Mouse (Mus musculus) midbrain, postnatal 0 days (tissue): ENCODE measurements around the gene Rpl18. TPM values are rescaled to one million over a fixed set of nuclear protein-coding genes. Genes with fewer than 3 reads are reported as not detected.

ENCODE experiments used
- ATAC-seq: fragments of 200-750 bp; cut with Nextera tagmentation; 2 replicates; pipeline ENCODE4 v1.8.0; 2017; ENCODE audit warnings: moderate number of reproducible peaks, mild to moderate bottlenecking, moderate TSS enrichment, moderate library complexity; ENCODE audit not compliant: low FRiP score
- DNase-seq: peaks from one replicate; pipeline ENCODE4 v3.0.0-alpha.2; 2015; ENCODE audit warnings: low spot score
- H3K27ac ChIP-seq: fragments of 300-500 bp; sonication (generic); 2 replicates; pipeline ENCODE4 v1.5.1; 2014; ENCODE audit warnings: low read depth, mild to moderate bottlenecking, low read length, mixed read lengths
- H3K27me3 ChIP-seq: fragments of 300-500 bp; sonication (generic); 2 replicates; pipeline ENCODE4 v1.6.1; 2014; ENCODE audit warnings: low read length, control low read depth, mixed read lengths; ENCODE audit not compliant: insufficient read depth
- H3K36me3 ChIP-seq: fragments of 300-500 bp; sonication (generic); 2 replicates; pipeline ENCODE4 v1.6.1; 2014; ENCODE audit warnings: low read length, control low read depth, mixed read lengths; ENCODE audit not compliant: insufficient read depth
- H3K4me1 ChIP-seq: fragments of 300-500 bp; sonication (generic); 2 replicates; pipeline ENCODE4 v1.6.1; 2014; ENCODE audit warnings: mild to moderate bottlenecking, control low read depth, antibody characterized with exemption, low read length, mixed read lengths; ENCODE audit not compliant: insufficient read depth
- H3K4me2 ChIP-seq: fragments of 300-500 bp; sonication (generic); 2 replicates; pipeline ENCODE4 v1.6.1; 2014; ENCODE audit warnings: low read depth, mild to moderate bottlenecking, low read length, mixed read lengths; ENCODE audit not compliant: poor library complexity, severe bottlenecking
- H3K4me3 ChIP-seq: fragments of 300-500 bp; sonication (generic); 2 replicates; pipeline ENCODE4 v1.5.1; 2014; ENCODE audit warnings: low read depth, mild to moderate bottlenecking, low read length, moderate library complexity
- H3K9ac ChIP-seq: fragments of 300-500 bp; sonication (generic); replicated peaks from 2 replicates; pipeline ENCODE4 v1.6.1; 2014; ENCODE audit warnings: mild to moderate bottlenecking, low read length, moderate library complexity, mixed read lengths; ENCODE audit not compliant: poor library complexity, severe bottlenecking
- H3K9me3 ChIP-seq: fragments of 300-500 bp; sonication (generic); 2 replicates; pipeline ENCODE4 v1.6.1; 2016; ENCODE audit warnings: low read length, control low read depth
- CTCF ChIP-seq: IDR thresholded peaks from 2 replicates; pipeline ENCODE4 v1.5.1; 2016; ENCODE audit warnings: antibody characterized with exemption, mild to moderate bottlenecking
- WGBS: fragments of 180-500 bp; shearing (Covaris S2); extraction: QIAGEN DNeasy Blood & Tissue Kit; methylation state at CpG from one replicate; pipeline ENCODE4 v1.1.7; 2014; 5-methylcytosine and 5-hydroxymethylcytosine counted together
- polyA plus RNA-seq: library from polyadenylated mRNA; unstranded; fragments of >200 nt; fragmentation: Nextera tagmentation; extraction: Ambion mirVana; gene quantifications from 2 replicates; pipeline ENCODE4 v1.2.1, GENCODE M21; 2015
- total RNA-seq: library from RNA; depleted of rRNA; stranded (reverse); fragments of >200 nt; gene quantifications from 2 replicates; pipeline ENCODE4 v1.2.3, GENCODE M21; 2014

Gene Rpl18
- total and polyA plus RNA-seq, 2 experiments from 2014 or later: 473 to 989 TPM

GRCm38 (mm10) chr7:45705873-45706281 is 9.4 kb upstream of the Rpl18 start:
- no peak for TF ChIP-seq CTCF
- H3K4me3 ChIP-seq: peak overlapping the region; percentile 61
- H3K9me3 ChIP-seq: no peaks in the 10 kb centered on the region
- H3K4me2 ChIP-seq: peak overlapping the region; percentile 81
- peak overlapping the region; percentile 91; the same call in 1 of the 2 replicates for H3K27ac ChIP-seq
- 1% methylated on average over 7 of the region's 7 CpGs for WGBS
- no peaks in the 10 kb centered on the region for H3K27me3 ChIP-seq
- H3K4me1 ChIP-seq: peaks cover 33% of the 10 kb centered on the region
- DNase-seq (no peak), ATAC-seq (no peak)
- peaks cover 7% of the 10 kb centered on the region for H3K36me3 ChIP-seq
- peak overlapping the region; percentile 71 for H3K9ac ChIP-seq

GRCm38 (mm10) chr7:45706721-45707241 is 8.5 kb upstream of the Rpl18 start:
- H3K4me3 ChIP-seq: peak overlapping the region; percentile 61
- peak overlapping the region; percentile 71 for H3K9ac ChIP-seq
- peaks cover 30% of the 10 kb centered on the region for H3K4me1 ChIP-seq
- peaks cover 16% of the 10 kb centered on the region for H3K36me3 ChIP-seq
- ATAC-seq: no peak
- peak overlapping the region; percentile 81 for H3K4me2 ChIP-seq
- no peaks in the 10 kb centered on the region for H3K9me3 ChIP-seq
- no peak; the same call in 1 of the 2 replicates for TF ChIP-seq CTCF
- 2% methylated on average over 19 of the region's 45 CpGs for WGBS
- H3K27ac ChIP-seq: peak overlapping the region; percentile 65
- no peaks in the 10 kb centered on the region for H3K27me3 ChIP-seq
- peak; percentile 83 for DNase-seq

GRCm38 (mm10) chr7:45707375-45707967 is 7.8 kb upstream of the Rpl18 start:
- H3K27me3 ChIP-seq: no peaks in the 10 kb centered on the region
- peaks cover 23% of the 10 kb centered on the region for H3K36me3 ChIP-seq
- peak overlapping the region; percentile 65 for H3K27ac ChIP-seq
- H3K4me1 ChIP-seq: peaks cover 30% of the 10 kb centered on the region
- no peaks in the 10 kb centered on the region for H3K9me3 ChIP-seq
- 0 out of 2 replicates have a peak, but pooled peaks have one; percentile 5 for ATAC-seq
- H3K4me2 ChIP-seq: peak overlapping the region; percentile 81
- peak; percentile 91 for DNase-seq
- no peak for TF ChIP-seq CTCF
- 0 out of 2 replicates have a peak overlapping the region, but pooled peaks have one; percentile 8 for H3K9ac ChIP-seq
- peak overlapping the region; percentile 61 for H3K4me3 ChIP-seq
- WGBS: under 1% methylated on average over 27 of the region's 27 CpGs

- Histone ChIP-seq H3K27ac (peak overlapping the region; percentile 65; the same call in 1 of the 2 replicates), H3K9me3 (no peaks in the 10 kb centered on the region), H3K4me2 (peak overlapping the region; percentile 81), H3K4me1 (peaks cover 26% of the 10 kb centered on the region), H3K9ac (0 out of 2 replicates have a peak overlapping the region, but pooled peaks have one; percentile 8), H3K4me3 (peak overlapping the region; percentile 61; the same call in 1 of the 2 replicates), H3K36me3 (peaks cover 31% of the 10 kb centered on the region), H3K27me3 (no peaks in the 10 kb centered on the region)
- WGBS: 47% methylated on average over 13 of the region's 13 CpGs
- TF ChIP-seq CTCF: no peak
- ATAC-seq (no peak), DNase-seq (no peak)
Measured at GRCm38 (mm10) chr7:45708221-45708761, 7.0 kb upstream of the Rpl18 start.

- peaks cover 32% of the 10 kb centered on the region for H3K36me3 ChIP-seq
- DNase-seq (peak; percentile 76), ATAC-seq (0 out of 2 replicates have a peak, but pooled peaks have one; percentile 4)
- H3K9ac ChIP-seq: no peak overlapping the region
- H3K9me3 ChIP-seq: no peaks in the 10 kb centered on the region
- peak; percentile 25; the same call in 1 of the 2 replicates for TF ChIP-seq CTCF
- H3K4me1 ChIP-seq: peaks cover 26% of the 10 kb centered on the region
- H3K27ac ChIP-seq: peak overlapping the region; percentile 69; the same call in 1 of the 2 replicates
- 24% methylated on average over 6 of the region's 6 CpGs for WGBS
- H3K4me3 ChIP-seq: no peak overlapping the region
- H3K27me3 ChIP-seq: no peaks in the 10 kb centered on the region
- no peak overlapping the region for H3K4me2 ChIP-seq
Measured at GRCm38 (mm10) chr7:45709036-45709435, 6.2 kb upstream of the Rpl18 start.
